Mouse (Mus musculus) CD4-positive, CD25-positive, alpha-beta regulatory T cell, adult 4 months (primary cell): Measurements from ENCODE around the gene Egfem1. TPM values are rescaled to one million over a fixed set of nuclear protein-coding genes. Genes with fewer than 3 reads are reported as not detected.

ENCODE experiments used
- ATAC-seq: one replicate; pipeline ENCODE4 v1.8.0; 2017
- polyA plus RNA-seq, 2 experiments: library from polyadenylated mRNA; unstranded; fragments of 100-300 nt; shearing (Covaris generic); gene quantifications; one replicate each; pipeline ENCODE4 v1.2.1; 2017

The Egfem1 gene
- polyA plus RNA-seq, 2 experiments from 2014 or later = not detected

- no peak for ATAC-seq
These were observed 53.6 kb downstream of the Egfem1 start for GRCm38 (mm10) chr3:29135176-29136064.

GRCm38 (mm10) chr3:29136065-29136955 is 54.5 kb downstream of the Egfem1 start:
- ATAC-seq = no peak

GRCm38 (mm10) chr3:29168401-29168800 is 86.6 kb downstream of the Egfem1 start:
- no peak for ATAC-seq

GRCm38 (mm10) chr3:29169003-29169402 is 87.2 kb downstream of the Egfem1 start:
- ATAC-seq = no peak

- no peak for ATAC-seq
These were observed 95.2 kb downstream of the Egfem1 start for GRCm38 (mm10) chr3:29176991-29177390.

GRCm38 (mm10) chr3:29182988-29183387 is 101.2 kb downstream of the Egfem1 start:
- ATAC-seq = no peak

- no peak for ATAC-seq
These were observed 101.9 kb downstream of the Egfem1 start for GRCm38 (mm10) chr3:29183615-29184198.

- no peak for ATAC-seq
These were observed 102.8 kb downstream of the Egfem1 start for GRCm38 (mm10) chr3:29184486-29185241.

GRCm38 (mm10) chr3:29190263-29190662 is 108.4 kb downstream of the Egfem1 start:
- ATAC-seq = no peak

GRCm38 (mm10) chr3:29197727-29198512 is 116.1 kb downstream of the Egfem1 start:
- ATAC-seq = no peak

- ATAC-seq = no peak
These were observed 118.8 kb downstream of the Egfem1 start for GRCm38 (mm10) chr3:29200601-29201000.

- no peak for ATAC-seq
These were observed 120.7 kb downstream of the Egfem1 start for GRCm38 (mm10) chr3:29202536-29202935.

GRCm38 (mm10) chr3:29222414-29222813 is 140.6 kb downstream of the Egfem1 start:
- no peak for ATAC-seq

GRCm38 (mm10) chr3:29229712-29230111 is 147.9 kb downstream of the Egfem1 start:
- ATAC-seq = no peak

GRCm38 (mm10) chr3:29235477-29235876 is 153.7 kb downstream of the Egfem1 start:
- ATAC-seq = no peak

- no peak for ATAC-seq
These were observed 154.7 kb downstream of the Egfem1 start for GRCm38 (mm10) chr3:29236517-29236916.

- ATAC-seq = no peak
These were observed 161.8 kb downstream of the Egfem1 start for GRCm38 (mm10) chr3:29243600-29243999.

GRCm38 (mm10) chr3:29291633-29292032 is 209.8 kb downstream of the Egfem1 start:
- ATAC-seq = no peak

- no peak for ATAC-seq
These were observed 210.4 kb downstream of the Egfem1 start for GRCm38 (mm10) chr3:29292251-29292650.

- no peak for ATAC-seq
These were observed 211.4 kb downstream of the Egfem1 start for GRCm38 (mm10) chr3:29293230-29293629.

GRCm38 (mm10) chr3:29342223-29342791 is 260.5 kb downstream of the Egfem1 start:
- ATAC-seq = no peak
